Mouse (Mus musculus) urinary bladder, postnatal 10 days (tissue): ENCODE measurements at regions not wholly inside any gene's neighbourhood (a gene's known extent, or its start where the extent isn't known, plus 50 kb on each side); places are given as distances from the start of the nearest gene placed in this dataset.
"Not testable (repeated sequence)": the region's sequence is repeated elsewhere in the genome, so short reads cannot be mapped to it uniquely, and the experiment has no call there.

Source experiments
- DNase-seq: peaks from one replicate; pipeline ENCODE4 v3.0.0; 2022; ENCODE audit warnings: low spot score

DNA sequence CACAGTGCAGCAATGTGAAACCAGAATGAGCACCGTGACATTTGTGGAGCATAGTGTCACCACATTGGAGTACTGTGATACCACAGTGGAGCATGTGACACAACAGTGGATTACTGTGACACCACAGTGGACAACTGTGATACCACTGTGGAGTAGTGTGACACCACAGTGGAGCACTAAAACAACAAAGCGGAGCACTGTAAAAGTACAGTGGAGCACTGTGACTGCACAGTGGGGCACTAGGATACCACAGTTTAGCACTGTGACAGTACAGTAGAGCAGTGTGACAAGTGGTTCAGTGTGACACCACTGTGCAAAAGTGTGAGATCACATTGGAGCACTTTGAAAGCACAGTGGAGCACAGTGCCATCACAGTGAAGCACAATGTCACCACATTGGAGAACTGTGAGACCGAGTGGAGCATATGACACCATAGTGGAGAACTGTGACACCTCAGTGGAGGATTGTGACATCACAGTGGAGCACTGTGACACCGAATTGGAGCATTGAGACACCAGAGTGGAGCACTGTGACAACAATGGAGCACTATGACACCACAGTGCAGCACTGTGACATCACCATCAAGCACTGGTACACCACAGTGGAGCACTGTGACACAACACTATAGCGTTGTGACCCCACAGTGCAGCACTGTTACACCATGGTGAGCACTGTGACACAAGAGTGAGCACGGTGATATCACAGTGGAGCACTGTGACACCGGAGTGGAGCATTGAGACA lies 86.6 kb upstream of the Vmn1r2 start:
- peak; percentile 18 for DNase-seq

DNA sequence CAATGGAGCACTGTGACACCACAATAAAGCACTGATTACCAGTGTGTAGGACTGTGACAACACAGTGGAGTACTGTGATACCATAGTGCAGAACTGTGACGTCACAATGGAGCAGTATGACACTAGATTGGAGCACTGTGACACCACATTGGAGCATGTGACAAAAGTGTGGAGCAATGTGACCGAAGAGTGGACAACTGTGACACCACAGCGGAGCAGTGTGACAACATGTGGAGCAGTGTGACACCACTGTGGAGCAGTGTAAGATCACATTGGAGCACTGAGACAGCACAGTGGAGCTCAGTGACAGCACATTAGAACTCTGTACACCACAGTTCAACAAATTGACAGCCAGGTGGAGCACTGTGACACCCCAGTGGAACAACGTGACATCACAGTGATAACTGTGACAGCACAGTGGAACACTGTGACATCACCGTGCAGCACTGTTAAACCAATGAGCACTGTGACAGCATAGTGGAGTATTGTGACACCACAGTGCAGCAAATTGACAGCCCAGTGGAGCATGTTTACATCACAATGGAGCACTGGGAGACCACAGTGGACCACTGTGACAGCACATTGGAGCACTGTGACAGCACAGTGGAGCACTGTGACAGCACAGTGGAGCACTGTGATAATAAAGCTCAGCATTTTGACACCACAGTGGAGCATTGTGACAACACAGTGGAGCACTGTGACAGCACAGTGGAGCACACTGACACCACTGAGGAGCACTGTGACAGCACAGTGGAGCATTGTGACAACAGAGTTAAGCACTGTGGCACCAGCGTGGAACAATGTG lies 85.8 kb upstream of the Vmn1r2 start:
- DNase-seq, result peak; percentile 9

DNA sequence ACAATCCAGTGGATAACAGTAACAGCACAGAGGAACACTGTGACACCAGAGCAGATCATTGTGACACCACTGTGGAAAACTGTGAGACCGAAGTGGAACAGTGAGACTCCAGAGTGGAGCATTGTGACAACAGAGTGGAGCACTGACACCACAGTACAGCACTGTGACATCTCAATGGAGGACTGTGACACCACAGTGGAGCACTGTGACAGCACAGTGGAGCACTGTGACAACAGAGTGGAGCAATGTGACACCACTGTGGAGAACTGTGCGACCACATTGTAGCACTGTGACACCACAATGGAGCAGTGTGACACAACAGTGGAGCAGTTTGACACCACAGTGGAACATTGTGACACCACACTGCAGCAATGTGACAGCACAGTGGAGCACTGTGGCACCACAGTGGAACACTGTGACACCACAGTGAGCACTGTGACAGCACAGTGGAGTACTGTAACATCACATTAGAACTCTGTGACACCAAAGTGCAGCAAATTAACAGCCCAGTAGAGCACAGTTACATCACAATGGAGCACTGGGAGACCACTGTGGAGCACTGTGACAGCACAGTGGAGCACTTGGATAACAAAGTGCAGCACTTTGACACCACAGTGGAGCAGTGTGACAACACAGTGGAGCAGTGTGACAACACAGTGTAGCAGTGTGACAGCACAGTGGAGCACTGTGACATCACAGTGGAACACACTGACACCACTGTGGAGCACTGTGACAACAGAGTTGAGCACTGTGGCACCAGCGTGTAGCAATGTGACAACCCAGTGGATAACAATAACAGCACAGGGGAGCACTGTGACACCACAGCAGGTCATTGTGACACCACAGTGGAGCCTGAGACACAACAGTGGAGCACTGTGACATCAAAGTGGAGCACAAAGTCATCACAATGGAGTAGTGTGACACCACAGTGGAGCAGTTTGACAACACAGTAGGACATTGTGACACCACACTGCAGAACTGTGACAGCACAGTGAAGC lies 84.9 kb upstream of the Vmn1r2 start:
- peak; percentile 11 for DNase-seq

DNA sequence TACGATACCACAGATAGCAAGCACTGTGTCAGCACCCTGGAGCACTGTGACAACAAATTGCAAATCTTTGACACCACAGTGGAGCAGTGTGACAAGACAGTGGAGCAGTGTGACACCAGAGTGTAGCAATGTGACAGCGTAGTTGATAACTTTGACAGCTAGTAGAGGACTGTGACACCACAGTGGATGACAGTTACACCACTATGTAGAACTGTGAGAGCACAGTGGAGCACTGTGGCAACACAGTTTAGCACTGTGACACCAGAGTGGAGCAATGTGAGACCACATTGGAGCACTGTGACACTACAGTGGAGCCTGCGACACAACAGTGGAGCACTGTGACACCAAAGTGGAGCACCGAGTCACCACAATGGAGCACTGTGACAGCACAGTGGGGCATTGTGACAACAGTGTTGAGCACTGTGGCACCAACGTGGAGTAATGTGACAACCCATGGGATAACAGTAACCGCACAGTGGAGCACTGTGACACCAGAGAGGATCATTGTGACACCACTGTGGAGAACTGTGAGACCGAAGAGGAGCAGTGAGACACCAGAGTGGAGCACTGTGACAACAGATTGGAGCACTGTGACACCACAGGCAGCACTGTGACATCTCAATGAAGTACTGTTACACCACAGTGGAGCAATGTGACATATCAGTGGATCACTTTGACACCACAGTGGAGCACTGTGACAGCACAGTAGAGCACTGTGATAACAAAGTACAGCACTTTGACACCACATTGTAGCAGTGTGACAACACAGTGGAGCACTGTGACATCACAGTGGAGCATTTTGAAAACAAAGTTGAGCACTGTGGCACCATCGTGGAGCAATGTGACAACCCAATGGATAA lies 83.7 kb upstream of the Vmn1r2 start:
- DNase-seq, result peak; percentile 39

DNA sequence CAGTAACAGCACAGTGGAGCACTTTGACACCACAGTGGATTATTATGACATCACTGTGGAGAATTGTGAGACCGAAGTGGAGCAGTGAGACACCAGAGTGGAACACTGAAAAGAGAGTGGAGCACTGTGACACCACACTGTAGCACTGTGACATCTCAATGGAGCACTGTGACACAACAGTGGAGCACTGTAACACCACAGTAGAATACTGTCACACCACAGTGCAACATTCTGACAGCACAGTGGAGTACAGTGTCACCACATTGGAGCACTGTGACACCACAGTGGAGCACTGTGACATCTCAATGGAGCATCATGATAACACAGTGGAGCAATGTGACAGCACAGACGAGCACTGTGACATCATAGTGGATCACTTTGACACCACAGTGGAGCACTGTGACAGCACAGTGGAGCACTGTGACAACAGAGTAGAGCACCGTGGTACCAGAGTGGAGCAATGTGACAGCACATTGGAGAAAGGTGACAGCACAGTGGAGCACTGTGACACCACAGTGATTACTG lies 83.0 kb upstream of the Vmn1r2 start:
- DNase-seq, result peak; percentile 7

DNA sequence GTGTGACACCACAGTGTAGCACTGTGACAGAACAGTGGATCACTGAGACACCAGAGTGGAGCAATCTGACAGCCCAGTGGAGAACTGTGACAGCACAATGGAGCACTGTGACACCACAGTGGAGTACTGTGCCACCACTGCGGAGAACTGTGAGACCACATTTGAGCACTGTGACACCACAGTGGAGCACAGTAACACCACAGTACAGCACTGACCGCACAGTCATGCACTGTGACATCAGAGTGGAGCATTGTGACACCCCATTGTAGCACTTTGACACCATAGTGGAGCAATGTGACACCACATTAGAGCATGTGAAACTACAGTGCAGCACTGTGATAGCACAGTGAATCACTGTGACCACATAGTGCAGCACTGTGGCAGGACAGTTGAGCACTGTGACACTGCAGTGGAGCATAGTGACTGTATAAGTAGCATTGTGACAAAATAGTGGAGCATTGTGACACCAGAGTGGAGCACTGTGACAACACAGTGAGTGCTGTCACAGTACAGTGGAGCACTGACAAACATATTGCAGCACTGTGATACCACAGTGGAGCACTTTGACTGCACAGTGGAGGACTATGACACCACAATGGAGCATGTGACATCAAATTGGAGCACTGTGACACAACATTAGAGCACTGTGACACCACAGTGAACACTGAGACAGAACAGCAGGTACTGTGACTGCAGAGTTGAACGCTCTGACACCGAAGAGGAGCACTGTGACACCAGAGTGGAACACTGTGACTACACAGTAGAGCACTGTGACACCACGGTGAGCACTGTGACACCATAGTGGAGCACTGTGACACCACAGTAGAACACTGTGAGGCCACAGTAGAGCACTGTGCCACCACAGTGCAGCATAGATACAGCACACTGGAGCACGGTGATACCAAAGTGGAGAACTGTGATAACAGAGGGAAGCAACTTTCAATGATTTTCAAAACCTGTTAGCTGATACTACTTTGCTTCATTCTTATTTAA lies 81.4 kb upstream of the Vmn1r2 start:
- peak; percentile 10 for DNase-seq

DNA sequence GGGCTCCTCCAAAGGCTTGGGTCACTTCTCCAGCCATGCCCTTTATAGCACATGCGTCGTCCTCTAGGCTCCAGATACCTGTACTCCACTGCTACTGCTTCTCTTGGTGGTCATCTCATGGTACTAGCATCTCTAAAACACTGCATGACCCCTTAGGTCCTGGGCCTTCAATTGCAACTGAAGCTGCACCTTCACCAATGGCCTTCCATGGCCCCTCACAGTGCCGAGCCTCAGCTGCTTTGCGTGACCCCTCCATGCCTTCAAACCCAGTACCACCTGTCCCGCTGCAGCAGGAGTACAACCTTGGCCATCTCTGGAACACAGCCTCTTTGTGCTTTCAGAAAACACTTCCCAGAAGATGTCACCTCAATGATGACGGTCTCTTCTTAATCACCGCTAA lies 79.5 kb upstream of the Vmn1r2 start:
- DNase-seq, result not testable (repeated sequence)

DNA sequence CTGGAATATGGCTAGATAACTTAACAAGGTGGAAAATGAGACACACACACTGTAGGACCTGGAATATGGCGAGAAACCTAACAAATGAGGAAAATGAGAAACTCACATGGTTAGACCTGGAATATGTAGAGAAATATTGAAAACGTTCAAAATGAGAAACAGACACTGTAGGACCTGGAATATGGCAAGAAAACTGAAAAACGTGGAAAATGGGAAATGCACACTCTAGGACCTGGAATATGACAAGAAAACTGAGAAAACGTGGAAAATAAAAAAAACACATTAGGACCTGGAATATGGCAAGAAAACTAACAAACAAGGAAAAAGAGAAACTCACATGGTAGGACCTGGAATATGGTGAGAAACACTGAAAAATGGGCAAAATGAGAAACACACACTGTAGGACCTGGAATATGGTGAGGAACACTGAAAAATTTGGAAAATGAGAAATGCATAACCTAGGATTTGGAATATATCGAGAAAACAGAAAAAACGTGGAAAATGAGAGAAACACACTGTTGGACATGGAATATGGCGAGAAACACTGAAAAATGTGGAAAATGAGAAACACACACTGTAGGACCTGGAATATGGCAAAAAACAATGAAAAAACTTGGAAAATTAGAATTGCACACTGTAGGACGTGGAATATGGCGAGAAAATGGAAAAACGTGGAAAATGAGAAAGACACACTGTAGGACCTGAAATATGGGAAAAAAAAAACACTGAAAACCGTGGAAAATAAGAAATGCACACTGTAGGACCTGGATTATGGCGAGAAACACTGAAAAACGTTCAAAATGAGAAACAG lies 77.3 kb upstream of the Vmn1r2 start:
- DNase-seq, result no peak

DNA sequence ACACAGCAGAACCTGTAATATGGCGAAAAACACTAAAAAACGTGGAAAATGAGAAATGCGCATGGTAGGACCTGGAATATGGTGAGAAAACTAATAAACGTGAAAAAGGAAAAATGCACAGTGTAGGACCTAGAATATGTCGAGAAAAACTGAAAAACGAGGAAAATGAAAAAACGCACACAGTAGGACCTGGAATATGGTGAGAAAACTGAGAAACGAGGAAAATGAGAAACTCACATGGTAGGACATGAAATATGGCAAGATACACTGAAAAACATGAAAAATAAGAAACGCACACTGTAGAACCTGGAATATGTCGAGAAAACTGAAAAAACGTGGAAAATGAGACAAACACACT lies 76.8 kb upstream of the Vmn1r2 start:
- DNase-seq, result no peak

DNA sequence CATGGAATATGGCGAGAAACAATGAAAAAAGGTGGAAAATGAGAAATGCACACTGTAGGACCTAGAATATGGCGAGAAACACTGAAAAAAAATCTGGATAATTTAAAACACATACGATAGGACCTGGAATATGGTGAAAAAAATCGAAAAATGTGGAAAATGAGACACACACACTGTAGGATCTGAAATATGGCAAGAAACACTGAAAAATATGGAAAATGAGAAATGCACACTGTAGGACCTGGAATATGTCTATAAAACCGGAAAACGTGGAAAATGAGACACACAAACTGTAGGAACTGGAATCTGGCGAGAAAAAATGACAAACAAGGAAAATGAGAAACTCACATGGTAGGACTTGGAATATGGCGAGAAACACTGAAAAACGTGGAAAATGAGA lies 76.4 kb upstream of the Vmn1r2 start:
- DNase-seq, result no peak
